Mouse (Mus musculus) testis, adult 2 months (tissue): Measurements from ENCODE around the gene Kcnh6.
A peak's percentile ranks its signal among the peaks of the same experiment; 100 is the strongest.

Experiments
- CTCF ChIP-seq: fragments of 200-500 bp; IDR thresholded peaks from 2 replicates; pipeline ENCODE4 v1.5.1; 2012; ENCODE audit warnings: low read depth, mild to moderate bottlenecking, inconsistent platforms, low read length, moderate library complexity; ENCODE audit not compliant: control insufficient read depth, insufficient read depth, insufficient replicate concordance
- POLR2A ChIP-seq: fragments of 200-500 bp; IDR thresholded peaks from 2 replicates; pipeline ENCODE4 v1.6.1; 2012; ENCODE audit warnings: low read depth, mild to moderate bottlenecking, inconsistent platforms, low read length, moderate library complexity; ENCODE audit not compliant: control insufficient read depth

- no peak for TF ChIP-seq CTCF
- TF ChIP-seq POLR2A, result peak; percentile 73; the same call in 1 of the 2 replicates
Observed at GRCm38 (mm10) chr11:105975050-105975449, 32.9 kb upstream of the Kcnh6 start.
